Mouse (Mus musculus): Measurements from ENCODE around the gene Hadh.
A peak's percentile ranks its signal among the peaks of the same experiment; 100 is the strongest.

Gene Hadh

DNA sequence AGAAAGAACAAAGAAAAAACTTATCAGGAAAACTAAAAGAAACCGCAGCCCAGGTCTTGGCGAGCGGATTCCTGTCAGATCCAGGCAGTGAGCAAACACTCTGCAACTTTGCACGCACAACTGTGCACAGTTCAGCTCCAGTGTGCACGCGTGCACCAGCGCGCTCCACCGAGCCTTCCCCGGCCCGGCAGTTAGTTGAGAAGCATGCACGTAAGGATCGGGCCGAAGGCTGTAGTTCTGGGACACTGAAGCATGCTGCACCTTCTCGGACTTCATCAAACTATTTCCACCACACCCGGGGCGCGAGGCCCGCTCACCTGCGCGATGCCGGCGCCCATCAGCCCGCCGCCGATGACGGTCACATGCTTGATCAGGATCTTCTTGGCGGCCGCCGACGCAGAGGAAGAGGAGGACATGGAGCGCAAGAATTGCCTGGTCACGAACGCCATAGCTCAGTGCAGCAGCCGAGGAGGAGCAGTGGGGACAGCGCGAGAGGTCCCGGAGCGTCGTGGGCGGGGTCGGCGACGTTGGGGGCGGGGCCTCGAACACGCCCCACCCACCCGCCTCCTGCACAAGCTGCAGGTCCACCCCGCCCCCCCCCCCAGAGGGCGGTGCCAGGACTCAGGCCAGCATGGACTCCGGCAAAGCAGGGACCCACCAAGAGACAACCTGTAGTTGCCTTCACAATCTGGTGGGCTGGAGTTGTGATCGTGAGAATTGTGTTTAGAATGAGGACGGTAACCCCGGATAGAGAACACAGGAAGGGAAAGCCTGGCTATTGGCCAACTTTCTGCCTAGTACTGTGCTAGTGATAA lies at the start of gene Hadh:
Hadh (minus strand) TSS at position 543 of the 815 bp plus-strand sequence.
- peak; percentile 90 for DNase-seq

DNA sequence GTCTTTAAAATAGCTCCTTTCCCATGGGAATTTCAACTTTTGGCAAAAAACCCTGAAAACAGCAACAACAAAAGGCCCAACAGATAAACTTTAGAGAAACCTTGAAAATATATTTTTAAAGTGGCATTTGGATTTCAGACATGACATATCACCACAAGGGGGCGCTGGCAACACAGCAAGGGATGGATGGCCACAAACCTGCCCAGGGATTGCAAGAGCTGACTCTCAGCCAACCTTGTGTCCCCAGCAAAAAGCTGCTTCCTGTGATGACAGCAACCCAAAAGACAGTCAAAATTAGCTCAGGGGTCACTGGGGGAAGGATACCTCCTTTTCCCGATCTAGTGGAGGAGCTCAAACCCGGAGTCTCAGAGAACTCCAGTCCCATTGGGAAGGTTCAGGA lies 48.3 kb upstream of the Hadh start:
- peak; percentile 89 for DNase-seq

DNA sequence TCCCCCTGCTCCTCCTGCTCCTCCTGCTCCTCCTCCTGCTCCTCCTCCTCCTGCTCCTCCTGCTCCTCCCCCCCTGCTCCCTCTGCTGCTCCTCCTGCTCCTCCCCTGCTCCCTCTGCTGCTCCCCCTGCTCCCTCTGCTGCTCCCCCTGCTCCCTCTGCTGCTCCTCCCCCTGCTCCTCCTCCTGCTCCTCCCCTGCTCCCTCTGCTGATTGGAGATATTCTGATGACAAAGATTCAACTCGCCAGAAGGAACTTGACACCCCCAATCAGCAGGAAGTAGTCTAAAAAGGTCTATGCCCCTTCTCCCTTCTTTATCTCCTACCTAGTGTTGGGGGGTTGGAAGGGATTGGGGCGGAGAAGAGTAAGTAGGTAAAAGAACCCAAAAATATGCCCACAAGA lies 46.3 kb upstream of the Hadh start:
- no peak for DNase-seq

DNA sequence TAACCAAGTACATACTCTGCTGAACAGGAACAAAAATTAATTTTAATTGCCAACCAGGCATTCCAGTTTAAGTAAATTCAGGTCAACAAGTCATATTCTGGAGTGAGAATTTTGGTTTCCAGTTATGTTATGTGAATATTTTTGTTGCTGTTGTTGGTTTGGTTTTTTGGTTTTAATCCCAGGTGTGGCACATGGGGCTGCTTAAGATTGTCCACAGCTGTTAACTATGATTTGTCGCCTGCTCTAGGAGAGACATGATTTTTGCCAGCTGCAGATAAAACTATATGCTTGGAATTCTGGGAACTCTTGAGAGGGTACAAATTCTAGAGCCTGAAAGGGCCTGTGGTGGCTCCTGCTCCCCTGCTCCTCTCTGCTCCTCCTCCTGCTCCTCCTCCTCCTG lies 45.2 kb upstream of the Hadh start:
- DNase-seq: peak; percentile 23

DNA sequence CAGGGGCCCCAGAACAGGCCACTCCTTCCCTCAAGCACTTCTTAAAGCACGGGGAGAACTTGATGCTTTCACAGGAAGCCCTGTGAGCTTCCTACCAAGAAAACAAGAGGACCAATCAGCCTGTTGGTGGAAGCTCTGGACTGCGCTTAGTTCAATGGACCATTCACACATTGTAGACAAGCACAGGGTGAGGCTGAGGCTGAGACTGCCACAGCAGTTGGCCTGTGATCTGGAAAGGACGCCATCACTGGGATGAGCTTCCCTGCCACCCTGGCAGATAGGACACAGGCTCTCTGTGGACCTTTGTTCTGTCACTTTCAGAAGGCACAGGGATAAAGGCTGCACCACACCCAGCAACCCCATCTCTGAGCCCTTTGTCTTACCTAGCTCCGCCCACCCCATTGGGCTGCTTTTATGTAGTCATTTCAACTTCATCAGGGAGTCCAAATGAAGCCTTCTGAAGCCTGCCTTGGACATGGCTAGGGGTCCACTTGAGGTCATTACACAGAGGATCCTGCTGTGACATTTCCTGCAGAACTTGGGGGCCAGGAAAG lies 44.1 kb upstream of the Hadh start:
- no peak for DNase-seq

DNA sequence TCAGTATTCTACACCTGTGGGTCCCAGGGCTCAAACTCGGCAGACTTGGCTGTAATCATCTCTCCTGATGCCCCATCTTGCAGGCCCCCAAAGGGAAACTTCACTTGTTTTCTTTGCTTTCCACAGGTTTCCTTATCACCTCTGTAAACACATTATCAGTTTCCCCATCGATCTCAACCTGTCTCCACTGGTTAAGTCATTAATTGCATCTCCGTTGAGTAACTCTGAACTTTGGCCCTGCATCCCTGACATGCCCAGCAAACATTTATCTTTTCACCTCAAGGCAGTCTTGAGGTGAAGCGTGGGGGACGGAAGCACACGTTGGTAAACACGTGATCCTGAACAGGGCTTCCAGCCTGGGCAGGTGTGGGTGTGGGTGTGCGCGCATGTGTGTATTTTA lies 40.4 kb upstream of the Hadh start:
- no peak for DNase-seq

DNA sequence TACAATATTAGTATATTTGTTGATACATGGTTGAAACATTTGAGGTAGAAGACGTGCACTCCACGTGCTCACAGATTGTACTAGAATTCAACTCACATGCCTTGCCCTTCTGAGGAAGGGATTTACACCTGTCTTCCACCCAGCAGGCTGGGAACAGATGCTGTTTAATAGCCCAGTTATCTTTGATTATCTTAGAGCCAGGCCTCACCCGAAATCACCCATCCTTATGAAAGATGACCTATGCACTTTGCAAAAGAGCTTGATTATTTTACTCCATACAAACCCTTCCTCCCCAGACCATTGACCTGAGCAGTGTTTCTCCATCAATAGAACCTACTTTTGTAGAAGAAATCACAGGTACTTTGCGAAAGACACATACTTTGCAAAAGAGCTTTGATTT lies 38.7 kb upstream of the Hadh start:
- no peak for DNase-seq

DNA sequence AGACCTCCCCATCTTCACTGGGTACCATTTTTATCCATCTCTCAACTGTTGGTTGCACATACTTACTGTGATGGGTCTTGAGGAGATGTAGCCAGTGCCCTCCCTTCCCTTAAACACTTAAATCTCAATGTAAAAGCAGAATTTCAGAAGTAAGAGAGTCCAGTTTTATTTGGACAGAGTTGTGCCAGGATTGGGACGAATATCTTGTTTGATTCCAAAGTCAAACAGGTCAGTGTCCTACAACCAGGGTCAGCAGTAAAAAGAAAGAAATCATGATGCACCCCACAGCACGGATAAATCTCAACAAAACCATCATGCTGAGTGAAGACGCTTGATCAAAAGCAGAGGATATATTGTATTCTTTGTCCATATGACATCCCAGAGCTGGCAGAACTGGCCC lies 35.9 kb upstream of the Hadh start:
- no peak for DNase-seq

DNA sequence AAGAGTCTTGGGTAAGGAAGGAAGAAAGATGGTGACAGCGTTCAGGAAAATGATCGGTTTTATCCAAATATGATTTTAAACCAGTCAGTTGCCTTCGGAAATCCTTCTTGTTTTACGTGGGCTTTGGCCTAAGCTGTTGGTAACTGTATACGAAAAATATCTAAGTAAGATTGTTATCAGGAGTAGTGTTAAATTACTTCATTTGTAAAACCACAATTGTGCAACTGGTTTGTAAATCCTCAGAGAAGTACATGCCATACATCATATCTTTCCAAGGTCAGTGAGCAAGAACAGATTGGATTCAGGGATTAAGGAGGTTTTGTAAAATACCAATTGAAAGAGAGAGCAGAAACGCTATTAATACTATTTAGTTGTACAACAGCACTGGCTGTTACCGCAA lies 34.4 kb upstream of the Hadh start:
- DNase-seq: no peak

DNA sequence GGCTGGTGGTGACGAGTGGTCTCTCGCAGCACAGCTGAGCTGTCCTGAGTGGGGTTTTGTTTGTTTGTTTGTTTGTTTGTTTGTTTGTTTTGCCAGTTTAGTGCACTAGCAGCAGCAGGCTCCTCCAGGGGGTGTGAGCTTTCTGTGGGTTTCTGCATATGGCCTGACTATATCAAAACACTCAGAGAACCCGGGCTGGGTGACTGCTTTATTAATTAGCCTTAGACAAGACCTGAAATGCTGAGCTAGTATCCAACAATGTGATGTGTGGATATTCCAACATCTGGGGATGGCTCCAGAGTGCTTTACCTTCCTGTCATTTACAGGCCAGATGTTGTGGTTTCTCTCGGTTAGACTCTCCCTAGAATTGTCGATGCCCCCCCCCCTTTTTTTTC lies 31.4 kb upstream of the Hadh start:
- DNase-seq: no peak

DNA sequence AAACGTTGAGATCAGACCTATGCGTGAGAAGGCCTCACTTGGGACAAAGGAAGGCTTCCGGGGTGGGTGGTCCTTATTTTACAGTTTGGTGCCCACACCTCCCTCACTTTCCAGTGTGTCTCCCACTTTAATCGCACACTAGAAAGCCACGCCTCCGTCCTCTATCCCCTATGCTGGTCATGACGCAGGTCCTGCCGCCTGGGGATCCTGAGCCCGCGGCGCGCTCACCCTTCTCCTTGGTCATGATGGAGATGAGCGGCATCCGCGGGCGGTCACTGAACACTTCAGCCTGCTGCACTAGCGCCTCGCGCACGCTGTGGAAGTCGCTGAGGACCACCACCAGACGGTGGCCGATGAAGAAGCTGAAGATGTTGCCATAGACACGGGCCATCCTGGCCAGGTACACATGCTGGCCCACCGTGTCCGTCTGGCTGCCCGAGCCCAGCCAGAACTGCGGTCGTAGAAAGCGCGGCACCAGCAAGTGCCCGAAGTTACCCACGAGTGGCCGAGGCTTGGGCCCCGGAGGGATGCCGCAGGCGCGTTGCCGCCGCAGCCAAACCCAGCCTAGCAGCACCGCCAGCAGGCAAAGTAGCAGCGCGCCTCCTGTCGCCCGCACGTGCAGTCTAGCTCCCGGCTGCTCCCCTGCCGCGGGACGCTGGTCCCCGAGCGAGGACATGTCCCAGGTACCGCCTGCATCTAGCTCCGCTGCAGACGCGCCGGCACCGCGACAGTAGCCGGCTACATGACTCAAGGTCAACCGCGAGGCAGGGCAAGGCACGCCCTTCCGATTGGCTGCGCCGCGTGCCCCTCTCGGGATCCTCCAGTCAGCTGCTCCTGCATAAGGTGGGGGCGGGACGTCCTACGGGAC lies 30.8 kb upstream of the Hadh start, which contains the start of gene Cyp2u1:
Cyp2u1 (minus strand) TSS at position 776 of the 868 bp plus-strand sequence.
- peak; percentile 91 for DNase-seq

DNA sequence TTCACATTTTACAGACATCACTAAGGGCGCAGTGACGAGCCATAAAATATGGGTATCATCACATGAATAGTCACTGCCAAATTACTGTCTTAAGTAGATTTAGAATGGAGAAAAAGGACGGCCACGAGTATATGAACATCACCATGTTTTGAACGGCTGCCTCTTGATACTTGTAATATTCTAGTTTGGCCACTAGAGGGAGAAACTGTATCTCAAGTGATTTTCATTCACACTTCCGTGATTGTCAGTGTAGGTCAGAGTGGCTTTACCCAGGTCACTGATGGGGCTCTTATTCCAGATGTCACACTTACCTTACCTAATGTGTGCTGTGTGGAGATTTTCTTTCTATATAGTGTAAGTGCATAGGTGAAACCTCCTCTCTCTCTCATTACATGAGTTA lies 28.0 kb upstream of the Hadh start:
- DNase-seq: peak; percentile 29

DNA sequence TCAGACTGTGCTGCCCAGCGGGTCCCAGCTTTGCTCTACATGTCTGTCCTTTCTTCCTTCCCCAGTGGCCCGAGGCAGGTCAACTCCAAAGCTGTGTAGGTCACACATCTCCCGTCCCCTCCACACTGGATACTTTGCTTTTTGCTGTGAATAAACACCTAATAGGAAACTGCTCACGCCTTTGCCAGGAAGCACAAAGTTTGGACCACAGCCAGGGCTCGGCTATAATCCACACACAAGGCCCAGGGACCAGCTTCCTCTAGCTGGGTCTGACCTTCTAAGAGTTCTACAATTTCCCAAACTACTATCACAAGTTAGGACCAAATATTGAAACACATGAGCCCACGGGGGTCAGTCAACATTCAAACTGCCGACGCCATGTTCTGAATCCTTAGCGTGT lies 27.2 kb upstream of the Hadh start:
- DNase-seq: no peak

DNA sequence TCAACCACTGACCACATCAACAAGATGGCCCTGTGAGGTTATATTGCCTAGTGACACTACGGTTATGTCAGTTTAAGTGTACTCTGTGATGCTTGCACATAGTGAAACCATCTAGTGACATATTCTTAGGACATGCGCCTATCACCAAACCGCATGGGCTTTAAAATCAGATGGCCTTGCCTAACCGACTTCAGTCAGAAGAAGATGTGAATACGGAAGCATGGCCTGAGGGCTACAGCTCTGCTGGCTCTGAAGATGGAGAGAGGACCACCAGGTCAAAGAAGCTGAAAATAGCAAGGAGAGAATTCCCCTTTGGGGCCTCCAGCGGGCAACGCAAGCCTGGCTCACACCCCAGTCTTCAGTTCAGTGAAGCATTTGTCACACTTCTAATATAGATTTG lies 25.0 kb upstream of the Hadh start:
- no peak for DNase-seq

DNA sequence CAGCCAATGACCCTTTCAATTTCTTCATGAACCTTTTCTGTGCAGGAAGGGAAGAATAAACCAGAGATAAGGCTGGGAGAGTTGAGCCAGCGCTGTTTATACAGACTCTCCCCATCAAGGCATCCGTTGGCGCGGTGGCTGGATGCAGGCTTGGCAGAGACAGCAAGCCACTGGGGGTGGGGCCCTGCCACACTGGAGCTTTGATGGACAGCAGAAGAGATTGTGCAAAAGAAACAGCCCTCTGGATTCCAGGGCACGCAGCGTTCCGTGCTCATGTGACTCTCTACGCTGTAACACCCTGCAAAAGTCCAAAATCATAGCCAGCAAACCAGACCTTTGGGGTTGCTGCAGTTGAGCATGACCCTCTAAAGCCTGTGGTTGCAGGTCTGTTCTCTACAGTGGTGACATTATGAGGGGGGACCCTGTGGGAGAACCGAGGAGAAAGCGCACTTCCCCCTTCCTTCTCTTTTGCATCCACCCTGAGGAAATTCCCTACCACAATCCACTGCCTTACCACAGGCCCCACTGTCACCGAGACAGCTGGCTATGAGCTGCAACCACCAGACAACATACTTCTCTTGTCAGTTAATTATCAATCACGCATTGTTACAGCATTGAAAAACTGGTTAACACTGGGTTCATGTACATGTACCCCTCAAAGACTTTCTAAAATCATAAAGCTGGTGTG lies 23.8 kb upstream of the Hadh start:
- DNase-seq: peak; percentile 78

DNA sequence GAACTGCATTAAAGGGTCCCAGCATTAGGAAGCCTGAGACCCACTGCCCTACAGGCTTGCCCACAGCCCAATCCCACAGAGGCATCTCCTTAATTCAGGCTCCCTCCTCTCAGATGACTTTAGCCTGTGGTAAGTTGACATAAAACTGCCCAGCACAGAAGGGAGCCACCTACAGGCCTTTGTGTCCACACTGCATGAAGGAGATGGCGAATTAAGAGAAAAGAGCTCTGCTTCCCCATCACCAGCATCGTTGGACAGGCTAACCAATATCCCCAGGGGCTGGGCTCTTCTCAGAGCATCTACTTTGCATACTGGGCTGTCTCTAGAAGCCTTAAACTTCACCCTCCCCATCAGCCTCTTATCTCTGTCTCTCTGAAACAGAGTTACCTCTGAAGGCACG lies 22.6 kb upstream of the Hadh start:
- DNase-seq: no peak

DNA sequence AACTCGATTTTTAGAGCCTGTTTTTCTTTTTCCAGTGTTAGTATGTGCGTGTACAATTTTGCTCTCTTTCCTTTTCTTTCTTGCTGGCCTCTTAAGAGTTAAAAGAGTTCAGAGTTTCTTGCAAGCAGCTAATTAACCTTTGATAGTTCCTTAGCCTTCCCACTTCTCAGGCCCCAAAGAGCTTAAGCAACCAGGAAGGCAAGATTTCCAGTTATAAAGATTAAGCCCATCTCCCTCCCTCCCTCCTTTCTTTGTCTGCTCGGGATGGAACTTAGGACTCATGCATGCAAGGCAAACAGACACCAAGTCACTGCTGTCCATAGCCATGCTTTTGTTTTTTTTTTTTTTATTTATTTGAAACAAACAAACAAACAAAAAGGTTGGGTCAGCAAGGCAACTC lies 21.1 kb upstream of the Hadh start:
- DNase-seq: no peak

DNA sequence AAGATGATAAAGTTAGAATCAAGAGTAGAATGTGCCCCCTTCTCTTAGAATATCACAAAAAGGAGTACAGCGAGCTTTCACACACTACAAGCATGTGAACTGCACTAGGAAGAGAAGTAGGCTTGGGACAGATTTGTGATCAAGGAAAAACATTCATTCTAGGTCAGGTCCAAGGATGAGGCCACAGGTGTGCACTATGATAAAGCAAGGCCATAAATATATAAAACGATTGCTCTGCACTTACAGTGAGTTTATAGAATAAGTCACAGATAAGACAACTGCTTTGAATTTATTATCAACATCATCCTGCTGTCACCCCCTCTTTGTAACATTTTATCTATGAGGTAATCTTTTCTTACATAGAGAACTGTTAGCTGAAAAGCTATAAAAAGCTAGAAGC lies 20.4 kb upstream of the Hadh start:
- no peak for DNase-seq

DNA sequence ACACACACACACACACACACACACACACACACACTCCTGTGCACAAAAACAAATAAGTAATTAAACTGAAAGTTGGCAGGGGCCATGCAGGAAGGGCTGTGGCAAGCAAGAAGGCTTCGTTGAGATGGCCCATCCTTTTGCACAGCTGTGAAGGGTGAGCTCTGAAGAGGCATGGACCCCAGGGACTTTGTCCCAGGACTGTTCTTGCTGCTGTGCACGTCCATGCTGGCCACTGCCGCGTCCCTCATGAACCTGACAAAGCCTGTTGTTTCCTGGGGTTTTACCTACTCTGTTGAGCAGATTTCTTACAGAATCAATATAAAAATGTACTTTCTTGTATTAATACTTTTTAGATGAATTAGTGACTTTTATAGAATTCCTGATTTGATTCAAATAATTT lies 20.0 kb upstream of the Hadh start:
- no peak for DNase-seq

DNA sequence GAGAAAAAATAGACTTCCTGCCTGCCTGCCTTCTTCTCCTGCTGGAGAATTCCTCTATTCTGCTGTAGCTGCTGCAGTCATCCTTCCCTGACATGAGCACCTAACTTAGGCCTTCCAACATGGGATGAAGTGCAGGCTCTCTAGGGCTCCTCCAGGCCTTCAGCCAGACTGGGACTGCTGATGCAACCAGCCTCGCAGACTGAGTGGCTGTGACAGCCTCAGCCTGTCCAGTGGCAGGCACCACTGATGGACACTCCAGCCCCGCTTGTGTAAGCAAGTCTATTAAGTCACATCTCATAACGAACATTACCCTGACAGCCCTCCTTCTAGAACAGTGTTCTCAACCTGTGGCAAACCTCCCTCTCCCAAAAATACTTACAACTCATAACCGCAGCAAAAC lies 2.2 kb upstream of the Hadh start:
- DNase-seq: peak; percentile 65

DNA sequence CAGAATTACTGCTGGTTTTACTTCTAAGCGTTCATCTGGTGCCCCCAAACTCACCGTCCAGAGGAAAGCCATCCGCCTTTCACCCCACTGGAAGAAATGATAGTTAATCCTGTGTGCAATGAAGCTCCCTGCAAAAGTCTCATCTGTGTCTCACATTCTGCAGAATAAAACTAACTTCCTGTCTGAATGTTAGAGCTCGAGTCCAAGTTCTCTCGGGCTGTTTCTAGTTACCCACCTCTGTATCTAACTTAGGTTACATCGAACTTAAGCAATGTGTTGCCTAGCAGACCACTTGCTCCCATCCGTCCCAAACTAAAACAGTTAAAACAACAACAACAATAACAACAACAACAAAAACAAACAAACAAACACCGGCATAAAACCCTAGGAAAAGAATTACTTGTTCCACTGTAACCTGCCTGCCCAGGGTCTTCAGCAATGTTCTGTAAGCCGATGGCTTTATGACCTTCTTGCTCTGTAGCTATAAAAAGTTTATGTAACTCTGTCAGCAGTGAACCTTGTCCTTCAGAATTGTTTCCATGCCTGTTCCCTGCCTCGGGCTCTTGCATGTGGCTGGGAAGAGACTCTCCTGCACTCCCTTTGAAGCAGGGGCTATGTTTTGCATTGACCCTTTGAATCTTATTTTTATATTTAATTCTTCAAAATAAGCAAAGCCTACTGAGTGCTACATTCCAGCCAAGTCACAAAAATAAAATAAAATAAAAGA lies 636 bp upstream of the Hadh start:
- DNase-seq: no peak

DNA sequence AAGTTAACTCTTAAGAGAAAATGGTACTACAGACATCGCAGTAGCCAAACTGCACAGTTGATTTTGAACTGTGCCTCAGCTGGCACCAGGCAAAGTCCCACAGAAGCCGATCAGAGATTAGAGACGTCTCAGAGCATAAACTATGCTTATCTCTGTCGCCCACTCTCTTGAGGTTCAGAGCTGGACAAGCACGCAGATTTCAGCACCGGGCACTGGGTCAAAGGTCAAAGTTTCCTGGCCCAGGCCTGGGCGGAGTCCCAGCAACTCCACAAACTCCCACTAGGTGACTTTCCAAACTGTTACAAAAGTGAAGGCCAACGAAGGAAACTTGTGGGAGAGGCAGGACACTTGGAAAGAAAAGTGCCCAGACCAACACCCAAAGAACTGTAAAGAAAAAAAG lies 744 bp downstream of the Hadh start:
- DNase-seq: peak; percentile 81

DNA sequence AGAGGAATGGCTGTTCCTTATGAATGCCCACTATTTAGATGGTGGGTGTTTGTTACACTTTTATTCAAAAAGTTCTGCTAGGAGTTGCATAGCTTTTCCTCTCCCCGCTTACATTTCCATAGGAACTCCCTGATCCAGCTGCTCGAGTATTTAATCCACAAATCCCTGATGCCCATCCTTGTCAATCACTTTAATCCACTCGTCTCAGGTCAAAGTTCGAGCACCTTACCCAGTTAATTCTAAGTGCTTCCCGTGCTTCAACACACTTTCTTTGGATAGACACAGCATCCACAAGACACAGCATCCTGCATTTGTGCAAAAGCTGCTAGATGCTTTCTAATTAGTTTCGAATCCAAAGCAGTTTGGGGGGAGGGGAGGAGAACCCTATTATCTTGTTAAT lies 1.5 kb downstream of the Hadh start:
- DNase-seq: no peak

Measured in lung, postnatal 10 days (tissue).